Mouse (Mus musculus) testis, adult 2 months (tissue): ENCODE results near the gene Bcat1.

Source experiments
- CTCF ChIP-seq: fragments of 200-500 bp; IDR thresholded peaks from 2 replicates; pipeline ENCODE4 v1.5.1; 2012; ENCODE audit warnings: low read depth, mild to moderate bottlenecking, inconsistent platforms, low read length, moderate library complexity; ENCODE audit not compliant: control insufficient read depth, insufficient read depth, insufficient replicate concordance
- POLR2A ChIP-seq: fragments of 200-500 bp; IDR thresholded peaks from 2 replicates; pipeline ENCODE4 v1.6.1; 2012; ENCODE audit warnings: low read depth, mild to moderate bottlenecking, inconsistent platforms, low read length, moderate library complexity; ENCODE audit not compliant: control insufficient read depth

DNA sequence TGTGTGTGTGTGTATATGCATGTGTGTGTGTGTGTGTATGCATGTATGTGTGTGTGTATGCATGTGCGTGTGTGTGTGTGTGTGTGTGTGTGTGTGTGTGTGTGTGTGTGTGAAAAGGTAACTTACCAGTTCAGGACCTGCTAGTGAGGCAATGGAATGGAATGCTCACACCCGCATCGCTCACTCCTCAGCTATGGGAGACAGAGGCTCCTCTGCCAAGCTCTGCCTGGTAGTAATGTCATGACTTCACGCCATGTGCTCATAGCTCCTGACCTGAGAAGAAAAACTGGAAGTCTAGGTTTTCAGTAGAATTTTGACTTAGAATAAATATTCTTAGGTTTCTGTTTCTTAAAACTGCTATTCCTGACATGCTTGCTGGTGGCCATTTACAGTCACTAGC, 34.8 kb upstream of the Bcat1 start:
- no peak for TF ChIP-seq CTCF
- TF ChIP-seq POLR2A, result no peak
